Mouse (Mus musculus) embryonic facial prominence, embryonic 12.5 days (tissue): ENCODE measurements around the gene Synm. TPM values are rescaled to one million over a fixed set of nuclear protein-coding genes. Genes with fewer than 3 reads are reported as not detected.
A peak's percentile ranks its signal among the peaks of the same experiment; 100 is the strongest.

Source experiments
- ATAC-seq: fragments of 200-750 bp; cut with Nextera tagmentation; 2 replicates; pipeline ENCODE4 v1.8.0; 2017; ENCODE audit not compliant: insufficient number of reproducible peaks, insufficient read depth, low FRiP score, low TSS enrichment
- H3K27ac ChIP-seq: fragments of 300-500 bp; sonication (generic); 2 replicates; pipeline ENCODE4 v1.5.1; 2016; ENCODE audit warnings: mild to moderate bottlenecking
- H3K27me3 ChIP-seq: fragments of 300-500 bp; sonication (generic); 2 replicates; pipeline ENCODE4 v1.6.1; 2016; ENCODE audit warnings: mild to moderate bottlenecking, moderate library complexity
- H3K36me3 ChIP-seq: fragments of 300-500 bp; sonication (generic); 2 replicates; pipeline ENCODE4 v1.6.1; 2016; ENCODE audit warnings: mild to moderate bottlenecking
- H3K4me1 ChIP-seq: fragments of 300-500 bp; sonication (generic); 2 replicates; pipeline ENCODE4 v1.6.1; 2016
- H3K4me2 ChIP-seq: fragments of 300-500 bp; sonication (generic); replicated peaks from 2 replicates; pipeline ENCODE4 v1.6.1; 2016; ENCODE audit warnings: mild to moderate bottlenecking, moderate library complexity
- H3K4me3 ChIP-seq: fragments of 300-500 bp; sonication (generic); 2 replicates; pipeline ENCODE4 v1.5.1; 2016; ENCODE audit warnings: mild to moderate bottlenecking
- H3K9ac ChIP-seq: fragments of 300-500 bp; sonication (generic); 2 replicates; pipeline ENCODE4 v1.6.1; 2016; ENCODE audit warnings: mild to moderate bottlenecking, moderate library complexity
- H3K9me3 ChIP-seq: fragments of 300-500 bp; sonication (generic); 2 replicates; pipeline ENCODE4 v1.6.1; 2016; ENCODE audit warnings: mild to moderate bottlenecking, moderate library complexity
- WGBS: fragments of 180-500 bp; shearing (Covaris S2); methylation state at CpG from one replicate; pipeline ENCODE4 v1.1.7; 2016; 5-methylcytosine and 5-hydroxymethylcytosine counted together
- polyA plus RNA-seq: library from polyadenylated mRNA; unstranded; fragments of >200 nt; fragmentation: Nextera tagmentation; extraction: Ambion mirVana; gene quantifications from 2 replicates; pipeline ENCODE4 v1.2.1, GENCODE M21; 2016

Synm gene
- polyA plus RNA-seq, 1 experiment from 2014 or later = 4.5 TPM

GRCm38 (mm10) chr7:67775623-67776022 is 16.1 kb upstream of the Synm start:
- Histone ChIP-seq H3K27me3 (no peaks in the 10 kb centered on the region), H3K4me2 (no peak overlapping the region), H3K4me1 (0 out of 2 replicates have a peak, but pooled peaks cover 3% of the 10 kb centered on the region), H3K9me3 (no peaks in the 10 kb centered on the region), H3K9ac (no peak overlapping the region), H3K27ac (no peak overlapping the region), H3K36me3 (no peaks in the 10 kb centered on the region), H3K4me3 (no peak overlapping the region)
- WGBS = 75% methylated on average over 3 of the region's 3 CpGs
- ATAC-seq = no peak

GRCm38 (mm10) chr7:67772231-67772630 is 12.7 kb upstream of the Synm start:
- Histone ChIP-seq H3K4me1 (0 out of 2 replicates have a peak, but pooled peaks cover 4% of the 10 kb centered on the region), H3K4me2 (no peak overlapping the region), H3K27ac (no peak overlapping the region), H3K9me3 (no peaks in the 10 kb centered on the region), H3K4me3 (no peak overlapping the region), H3K9ac (no peak overlapping the region), H3K27me3 (no peaks in the 10 kb centered on the region), H3K36me3 (no peaks in the 10 kb centered on the region)
- 87% methylated on average over 9 of the region's 9 CpGs for WGBS
- ATAC-seq = no peak

GRCm38 (mm10) chr7:67769487-67769886 is 9.9 kb upstream of the Synm start:
- H3K9me3 ChIP-seq = no peaks in the 10 kb centered on the region
- H3K27ac ChIP-seq = no peak overlapping the region
- no peaks in the 10 kb centered on the region for H3K36me3 ChIP-seq
- H3K9ac ChIP-seq = no peak overlapping the region
- 0 out of 2 replicates have a peak, but pooled peaks cover 3% of the 10 kb centered on the region for H3K27me3 ChIP-seq
- no peak for ATAC-seq
- 93% methylated on average over 5 of the region's 5 CpGs for WGBS
- no peak overlapping the region for H3K4me3 ChIP-seq
- 0 out of 2 replicates have a peak, but pooled peaks cover 4% of the 10 kb centered on the region for H3K4me1 ChIP-seq
- no peak overlapping the region for H3K4me2 ChIP-seq

- Histone ChIP-seq H3K27me3 (0 out of 2 replicates have a peak, but pooled peaks cover 3% of the 10 kb centered on the region), H3K27ac (no peak overlapping the region), H3K9me3 (no peaks in the 10 kb centered on the region), H3K4me1 (0 out of 2 replicates have a peak, but pooled peaks cover 4% of the 10 kb centered on the region), H3K4me2 (no peak overlapping the region), H3K36me3 (no peaks in the 10 kb centered on the region), H3K4me3 (no peak overlapping the region), H3K9ac (no peak overlapping the region)
- ATAC-seq = no peak
- WGBS = 94% methylated on average over 3 of the region's 3 CpGs
Observed at GRCm38 (mm10) chr7:67768125-67768524, 8.6 kb upstream of the Synm start.

- Histone ChIP-seq H3K9me3 (no peaks in the 10 kb centered on the region), H3K4me1 (peaks cover 6% of the 10 kb centered on the region; the same call in 1 of the 2 replicates), H3K4me2 (no peak overlapping the region), H3K27me3 (peaks cover 12% of the 10 kb centered on the region), H3K9ac (no peak overlapping the region), H3K4me3 (no peak overlapping the region), H3K36me3 (no peaks in the 10 kb centered on the region), H3K27ac (no peak overlapping the region)
- 64% methylated on average over 3 of the region's 3 CpGs for WGBS
- ATAC-seq = no peak
Observed at GRCm38 (mm10) chr7:67763625-67764024, 4.1 kb upstream of the Synm start.

GRCm38 (mm10) chr7:67758858-67759628 is 499 bp downstream of the Synm start:
- H3K36me3 ChIP-seq = no peaks in the 10 kb centered on the region
- H3K9me3 ChIP-seq = no peaks in the 10 kb centered on the region
- H3K4me2 ChIP-seq = peak overlapping the region; percentile 99
- H3K4me3 ChIP-seq = peak overlapping the region; percentile 56
- H3K9ac ChIP-seq = peak overlapping the region; percentile 55
- peaks cover 21% of the 10 kb centered on the region for H3K27me3 ChIP-seq
- peak; percentile 64 for ATAC-seq
- 0 out of 2 replicates have a peak overlapping the region, but pooled peaks have one; percentile 13 for H3K27ac ChIP-seq
- peaks cover 10% of the 10 kb centered on the region; the same call in 1 of the 2 replicates for H3K4me1 ChIP-seq
- WGBS = under 1% methylated on average over 92 of the region's 92 CpGs

GRCm38 (mm10) chr7:67758506-67758857 is 1.1 kb downstream of the Synm start:
- peaks cover 21% of the 10 kb centered on the region for H3K27me3 ChIP-seq
- H3K36me3 ChIP-seq = no peaks in the 10 kb centered on the region
- no peaks in the 10 kb centered on the region for H3K9me3 ChIP-seq
- no peak overlapping the region for H3K27ac ChIP-seq
- no peak for ATAC-seq
- peak overlapping the region; percentile 55 for H3K9ac ChIP-seq
- 1% methylated on average over 19 of the region's 19 CpGs for WGBS
- peak overlapping the region; percentile 56 for H3K4me3 ChIP-seq
- H3K4me1 ChIP-seq = peaks cover 10% of the 10 kb centered on the region; the same call in 1 of the 2 replicates
- H3K4me2 ChIP-seq = peak overlapping the region; percentile 99

GRCm38 (mm10) chr7:67756636-67757035 is 2.9 kb downstream of the Synm start:
- H3K4me1 ChIP-seq = peaks cover 10% of the 10 kb centered on the region; the same call in 1 of the 2 replicates
- ATAC-seq = no peak
- H3K27me3 ChIP-seq = peaks cover 20% of the 10 kb centered on the region
- H3K4me2 ChIP-seq = no peak overlapping the region
- H3K27ac ChIP-seq = no peak overlapping the region
- no peak overlapping the region for H3K9ac ChIP-seq
- H3K9me3 ChIP-seq = no peaks in the 10 kb centered on the region
- no peaks in the 10 kb centered on the region for H3K36me3 ChIP-seq
- H3K4me3 ChIP-seq = no peak overlapping the region
- 71% methylated on average over 5 of the region's 5 CpGs for WGBS

GRCm38 (mm10) chr7:67755366-67755765 is 4.2 kb downstream of the Synm start:
- 83% methylated on average over 7 of the region's 7 CpGs for WGBS
- Histone ChIP-seq H3K4me3 (no peak overlapping the region), H3K27me3 (peaks cover 16% of the 10 kb centered on the region), H3K36me3 (no peaks in the 10 kb centered on the region), H3K9me3 (no peaks in the 10 kb centered on the region), H3K4me2 (no peak overlapping the region), H3K4me1 (peaks cover 10% of the 10 kb centered on the region; the same call in 1 of the 2 replicates), H3K9ac (no peak overlapping the region), H3K27ac (no peak overlapping the region)
- ATAC-seq = no peak

- Histone ChIP-seq H3K36me3 (no peaks in the 10 kb centered on the region), H3K27me3 (peaks cover 16% of the 10 kb centered on the region), H3K4me2 (no peak overlapping the region), H3K4me3 (no peak overlapping the region), H3K4me1 (peaks cover 6% of the 10 kb centered on the region; the same call in 1 of the 2 replicates), H3K27ac (no peak overlapping the region), H3K9ac (no peak overlapping the region), H3K9me3 (no peaks in the 10 kb centered on the region)
- WGBS = 78% methylated on average over 11 of the region's 11 CpGs
- no peak for ATAC-seq
Observed at GRCm38 (mm10) chr7:67754606-67755005, 4.9 kb downstream of the Synm start.

GRCm38 (mm10) chr7:67749441-67750239 is 9.9 kb downstream of the Synm start:
- Histone ChIP-seq H3K4me3 (no peak overlapping the region), H3K27ac (0 out of 2 replicates have a peak overlapping the region, but pooled peaks have one; percentile 11), H3K4me1 (peaks cover 17% of the 10 kb centered on the region; the same call in 1 of the 2 replicates), H3K36me3 (no peaks in the 10 kb centered on the region), H3K9me3 (no peaks in the 10 kb centered on the region), H3K9ac (no peak overlapping the region), H3K4me2 (no peak overlapping the region), H3K27me3 (no peaks in the 10 kb centered on the region)
- ATAC-seq = no peak
- WGBS = 83% methylated on average over 4 of the region's 4 CpGs
